Mouse (Mus musculus): Measurements from ENCODE around the gene Olfr862.

Olfr862 gene

GRCm38 (mm10) chr9:19887904-19888303 is at the start of gene Olfr862:
TSS of gene Olfr862 (minus strand) at chr9:19888004.
- no peak for DNase-seq (ENCODE audit: low spot score)

GRCm38 (mm10) chr9:19916565-19916964 is 28.8 kb upstream of the Olfr862 start, which contains the start of gene Olfr77:
TSS of gene Olfr77 (plus strand) at chr9:19916865.
- DNase-seq (ENCODE audit: low spot score): no peak

- DNase-seq (ENCODE audit: low spot score): no peak
Measured at GRCm38 (mm10) chr9:19911170-19911569, 23.4 kb upstream of the Olfr862 start.

GRCm38 (mm10) chr9:19849647-19850046 is 38.2 kb downstream of the Olfr862 start, which contains the start of gene Olfr860:
TSS of gene Olfr860 (minus strand) at chr9:19849747.
- no peak for DNase-seq (ENCODE audit: low spot score)
